Mouse (Mus musculus): ENCODE results near the gene Als2cl.

GRCm38 (mm10) chr9:110945926-110946325, 66.3 kb downstream of the Als2cl start, which contains the start of gene Tdgf1:
- no peak for TF ChIP-seq CTCF (IDR thresholded peaks at IDR 0.05; ENCODE audit: low read depth)
- TF ChIP-seq EP300 (optimal IDR thresholded peaks at IDR 0.05), result no peak

Data from stomach, postnatal 0 days (tissue).